Mouse (Mus musculus) ES-E14 (cell line): ENCODE results near the gene Ptf1a. TPM values are rescaled to one million over a fixed set of nuclear protein-coding genes. Genes with fewer than 3 reads are reported as not detected.
A peak's percentile ranks its signal among the peaks of the same experiment; 100 is the strongest.

Experiments
- DNase-seq: peaks from one replicate; pipeline ENCODE4 v3.0.0-alpha.2; 2013; ENCODE audit warnings: low read depth, low spot score
- H3K27ac ChIP-seq: 2 replicates; pipeline ENCODE4 v1.5.1; 2012; ENCODE audit warnings: low read depth, mild to moderate bottlenecking, low read length, moderate library complexity, mixed read lengths; ENCODE audit not compliant: poor library complexity, insufficient read depth, severe bottlenecking
- H3K36me3 ChIP-seq: 2 replicates; pipeline ENCODE4 v1.6.1; 2012; ENCODE audit warnings: mild to moderate bottlenecking, low read length, moderate library complexity, mixed read lengths; ENCODE audit not compliant: control insufficient read depth, poor library complexity, insufficient read depth, severe bottlenecking
- H3K4me1 ChIP-seq, 2 experiments: fragments of 150-350 bp in 1 of 2; sonication (generic) in 1 of 2; 2 replicates each; pipeline ENCODE4 v1.6.1; 2012; ENCODE audit warnings: low read length in 2 of 2, mild to moderate bottlenecking in 1 of 2, mixed read lengths in 1 of 2; ENCODE audit not compliant: control insufficient read depth in 2 of 2, insufficient read depth in 2 of 2, poor library complexity in 1 of 2
- H3K4me3 ChIP-seq, 2 experiments: fragments of 150-350 bp in 1 of 2; sonication (generic) in 1 of 2; 2 replicates each; pipeline ENCODE4 v1.5.1; 2012; ENCODE audit warnings: low read length in 2 of 2, low read depth in 1 of 2, mild to moderate bottlenecking in 1 of 2, mixed read lengths in 1 of 2; ENCODE audit not compliant: insufficient read depth in 1 of 2, poor library complexity in 1 of 2, severe bottlenecking in 1 of 2
- H3K9ac ChIP-seq: 2 replicates; pipeline ENCODE4 v1.6.1; 2012; ENCODE audit warnings: low read depth, mild to moderate bottlenecking, low read length, mixed read lengths; ENCODE audit not compliant: poor library complexity, insufficient read depth, severe bottlenecking
- H3K9me3 ChIP-seq: fragments of 150-350 bp; sonication (generic); 2 replicates; pipeline ENCODE4 v1.6.1; 2012; ENCODE audit warnings: low read depth, mild to moderate bottlenecking, low read length; ENCODE audit not compliant: control insufficient read depth, insufficient read depth
- CHD2 ChIP-seq: IDR thresholded peaks from 2 replicates; pipeline ENCODE4 v1.6.1; 2014; ENCODE audit warnings: mild to moderate bottlenecking, low read depth, low read length, inconsistent platforms
- HCFC1 ChIP-seq: IDR thresholded peaks from 2 replicates; pipeline ENCODE4 v1.6.1; 2012; ENCODE audit warnings: low read length, inconsistent platforms, borderline replicate concordance; ENCODE audit not compliant: insufficient read depth
- MAFK ChIP-seq: IDR thresholded peaks from 2 replicates; pipeline ENCODE4 v1.6.1; 2014; ENCODE audit warnings: mild to moderate bottlenecking, low read depth, low read length, inconsistent platforms; ENCODE audit not compliant: insufficient read depth
- ZC3H11A ChIP-seq: IDR thresholded peaks from 2 replicates; pipeline ENCODE4 v1.6.1; 2012; ENCODE audit warnings: low read depth, mild to moderate bottlenecking, inconsistent platforms, low read length, borderline replicate concordance
- ZNF384 ChIP-seq: IDR thresholded peaks from 2 replicates; pipeline ENCODE4 v1.6.1; 2012; ENCODE audit warnings: low read depth, low read length, inconsistent platforms
- in situ Hi-C, 2 experiments: fragments of 600-800 bp; cut with MboI; formaldehyde crosslinking; loops; one replicate each; pipeline ENCODE4 v1.15.1; 2025; ENCODE audit warnings: low sequenced_read_pairs in 2 of 2, inconsistent platforms in 1 of 2; ENCODE audit not compliant: unreplicated experiment in 2 of 2
- total RNA-seq: library from RNA; depleted of rRNA; stranded (reverse); fragments of 300-350 nt; gene quantifications from 2 replicates; pipeline ENCODE4 v1.2.3, GENCODE M21; 2012

Ptf1a gene
- total RNA-seq, 1 experiment: not detected

DNA sequence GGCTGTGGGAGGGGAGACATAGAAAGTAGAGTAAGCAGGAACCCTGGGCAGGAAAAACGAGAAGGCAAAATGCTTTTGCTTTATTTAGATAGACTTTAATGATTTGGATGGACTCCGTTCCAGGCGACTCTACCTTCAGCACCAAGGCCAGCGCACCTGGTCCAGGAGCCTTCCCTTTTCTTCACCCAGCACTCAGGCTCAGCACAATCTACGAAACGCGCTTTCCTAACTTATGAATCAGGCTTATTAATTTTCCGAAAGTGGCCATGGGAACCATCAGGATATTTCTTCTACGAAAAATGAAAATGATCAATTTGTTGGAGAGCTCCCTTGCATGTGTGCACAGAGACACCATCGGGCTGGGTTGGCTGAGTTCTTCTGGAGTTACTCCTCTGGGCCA is 16.4 kb upstream of the Ptf1a start:
- TF ChIP-seq ZNF384 (no peak), HCFC1 (no peak), ZC3H11A (no peak), MAFK (no peak), CHD2 (no peak)

DNA sequence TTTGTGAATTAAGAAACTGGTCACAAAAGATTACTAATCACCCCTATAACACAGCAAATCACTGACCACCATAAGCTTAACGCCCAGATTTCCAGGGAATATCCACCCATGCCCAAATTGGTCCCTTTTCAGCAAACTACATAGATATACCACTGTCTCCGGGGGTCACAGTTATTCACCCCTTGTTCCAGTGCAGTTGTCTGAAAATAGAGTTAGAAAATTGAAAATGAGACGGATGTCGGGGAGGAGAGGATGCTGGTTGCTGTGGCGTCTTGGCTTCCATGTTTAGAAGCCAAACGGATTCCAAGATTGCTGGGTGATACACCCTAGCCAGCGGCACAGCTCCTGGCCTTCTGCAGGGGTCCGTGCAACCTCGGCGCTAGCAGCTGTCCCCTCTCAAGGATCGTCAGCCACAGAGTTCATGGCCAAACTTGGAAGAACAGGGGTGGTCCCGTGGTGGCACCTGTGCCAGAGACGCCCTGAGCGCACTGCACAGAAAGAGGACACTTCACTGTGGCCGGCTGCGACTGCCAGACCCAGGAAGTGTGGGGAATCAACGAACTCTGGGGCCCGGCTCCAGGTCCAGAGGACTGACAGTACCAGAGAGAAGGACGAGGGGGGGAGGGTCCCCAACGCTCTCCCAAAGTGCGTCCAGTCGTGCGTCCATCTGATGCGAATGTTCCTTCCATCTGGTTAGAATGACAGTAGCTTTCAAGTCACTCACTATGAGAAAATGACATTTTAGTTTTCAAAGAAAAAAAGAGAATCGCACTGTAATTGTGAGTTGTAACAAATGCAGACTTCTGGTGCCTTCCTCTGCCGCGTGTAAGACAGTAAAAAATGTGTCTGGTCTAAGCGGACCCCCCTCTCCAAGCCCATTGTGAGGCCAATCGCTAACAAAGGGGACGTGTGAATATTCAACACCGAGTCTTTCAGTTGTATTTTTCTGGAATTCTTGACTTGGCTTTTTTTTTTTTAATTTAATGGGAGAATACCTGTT is 15.5 kb upstream of the Ptf1a start:
- Histone ChIP-seq H3K4me1 (peaks cover 0 to 5% of the 10 kb centered on the region in 2 experiments; a peak in 1 of 4 replicates), H3K36me3 (peaks cover 3% of the 10 kb centered on the region; the same call in 1 of the 2 replicates), H3K9ac (no peak overlapping the region), H3K4me3 (peak overlapping the region in 1 of 2 experiments; percentile 54; a peak in 1 of 4 replicates), H3K27ac (no peak overlapping the region), H3K9me3 (no peaks in the 10 kb centered on the region)
- TF ChIP-seq CHD2: no peak
- no peak for TF ChIP-seq HCFC1
- TF ChIP-seq MAFK: no peak
- no peak for TF ChIP-seq ZNF384
- TF ChIP-seq ZC3H11A: no peak
- DNase-seq: no peak
- in situ Hi-C loops: loop anchor here (5.0 to 25.0 kb wide), 3 partner anchors 477 to 1393 kb away; partner anchors contain the start of genes Etl4 (in 2 of the 2), A930004D18Rik (in 1 of the 2) and Skida1 (in 1 of the 2)

More for the DNA sequence above, 16.4 kb upstream of the Ptf1a start:
- no peaks in the 10 kb centered on the region for H3K9me3 ChIP-seq
- peaks cover 3% of the 10 kb centered on the region; the same call in 1 of the 2 replicates for H3K36me3 ChIP-seq
- in situ Hi-C loops: loop anchor here (5.0 to 25.0 kb wide), 3 partner anchors 478 to 1392 kb away; partner anchors contain the start of genes Etl4 (in 2 of the 2), A930004D18Rik (in 1 of the 2) and Skida1 (in 1 of the 2)
- H3K4me1 ChIP-seq: peaks cover 0 to 5% of the 10 kb centered on the region in 2 experiments; a peak in 1 of 4 replicates
- H3K4me3 ChIP-seq: no peak overlapping the region
- no peak overlapping the region for H3K9ac ChIP-seq
- H3K27ac ChIP-seq: no peak overlapping the region
- DNase-seq: no peak

- in situ Hi-C loops: loop anchor here (25.0 kb wide), 2 partner anchors 482 to 1393 kb away; partner anchors contain the start of genes A930004D18Rik (in 1 of the 2), Etl4 (in 1 of the 2) and Skida1 (in 1 of the 2)
- H3K4me1 ChIP-seq: peaks cover 0 to 5% of the 10 kb centered on the region in 2 experiments; a peak in 1 of 4 replicates
- no peak overlapping the region for H3K27ac ChIP-seq
- no peaks in the 10 kb centered on the region for H3K9me3 ChIP-seq
- no peak for DNase-seq
- H3K9ac ChIP-seq: no peak overlapping the region
- TF ChIP-seq HCFC1: no peak
- TF ChIP-seq MAFK: no peak
- TF ChIP-seq ZNF384: no peak
- no peak for TF ChIP-seq ZC3H11A
- TF ChIP-seq CHD2: no peak
- peaks cover 3% of the 10 kb centered on the region; the same call in 1 of the 2 replicates for H3K36me3 ChIP-seq
- peak overlapping the region; percentile 50 to 54 for H3K4me3 ChIP-seq
These were observed 14.7 kb upstream of the Ptf1a start for GRCm38 (mm10) chr2:19430746-19431145.

GRCm38 (mm10) chr2:19431186-19431585 is 14.3 kb upstream of the Ptf1a start:
- no peak for DNase-seq
- in situ Hi-C loops: loop anchor here (25.0 kb wide), 2 partner anchors 481 to 1394 kb away; partner anchors contain the start of genes A930004D18Rik (in 1 of the 2), Etl4 (in 1 of the 2) and Skida1 (in 1 of the 2)

More at GRCm38 (mm10) chr2:19431186-19431585, 14.3 kb upstream of the Ptf1a start:
- H3K27ac ChIP-seq: no peak overlapping the region
- no peak for TF ChIP-seq ZC3H11A
- H3K36me3 ChIP-seq: peaks cover 3% of the 10 kb centered on the region; the same call in 1 of the 2 replicates
- no peaks in the 10 kb centered on the region for H3K9me3 ChIP-seq
- peak overlapping the region; percentile 50 to 54 for H3K4me3 ChIP-seq
- H3K9ac ChIP-seq: no peak overlapping the region
- H3K4me1 ChIP-seq: peaks cover 0 to 5% of the 10 kb centered on the region in 2 experiments; a peak in 1 of 4 replicates
